In the genomic region with DNA sequence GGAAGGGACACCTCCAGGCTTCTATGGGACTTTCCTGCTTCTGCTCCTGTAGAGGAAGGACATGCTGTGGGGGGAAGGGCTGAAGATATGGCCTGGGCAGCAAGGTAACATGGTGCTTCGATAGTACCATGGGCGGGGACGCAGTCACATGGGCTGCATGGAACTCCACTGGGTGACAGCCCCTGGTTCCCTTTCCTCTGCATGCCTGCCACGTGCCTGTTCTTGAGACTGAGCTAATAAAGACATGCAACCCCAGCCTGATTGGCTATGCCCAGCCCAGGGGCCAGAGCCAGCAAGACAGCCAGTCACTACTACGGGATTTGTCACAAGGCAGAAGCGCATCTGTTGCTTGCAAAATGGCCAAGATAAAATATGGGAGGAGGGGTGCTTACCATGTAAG, we compare ENCODE assay signal across 16 mouse cellular contexts.
A peak's percentile ranks its signal among the peaks of the same experiment; 100 is the strongest.
DNase-seq lines count a peak whose midpoint lies in the region; ATAC-seq and TF ChIP-seq lines count a peak whose summit lies in the region.
"Had no signal": no experiment of that assay in that cellular context is flagged by ENCODE, and none has a peak within 500 bp of the region (broad histone marks: within the 10 kb centered on the region; RNA-seq: fewer than 3 reads in every experiment).

No protein-coding gene starts in this region.

- no peaks in the 10 kb centered on the region for H3K9me3 ChIP-seq in embryonic facial prominence, embryonic 15.5 days (replicated peaks)
- no peaks in the 10 kb centered on the region for H3K9me3 ChIP-seq in embryonic facial prominence, embryonic 10.5 days
- no peaks in the 10 kb centered on the region for H3K9me3 ChIP-seq in intestine, embryonic 15.5 days
- H3K9me3 ChIP-seq in intestine, postnatal 0 days (ENCODE audit: control insufficient read depth): no peaks in the 10 kb centered on the region
- no peaks in the 10 kb centered on the region for H3K9me3 ChIP-seq in intestine, embryonic 16.5 days (ENCODE audit: control insufficient read depth, low read length)
- no peaks in the 10 kb centered on the region for H3K9me3 ChIP-seq in liver, postnatal 0 days (ENCODE audit: low read length)
- no peaks in the 10 kb centered on the region for H3K9me3 ChIP-seq in forebrain, embryonic 14.5 days (replicated peaks; ENCODE audit: control insufficient read depth, low read length)
- H3K9me3 ChIP-seq: limb, embryonic 10.5 days; neural tube, embryonic 15.5 days had no signal

- H3K27ac ChIP-seq in embryonic facial prominence, embryonic 15.5 days (replicated peaks): no peak overlapping the region
- no peak overlapping the region for H3K27ac ChIP-seq in embryonic facial prominence, embryonic 10.5 days (replicated peaks)
- no peak overlapping the region for H3K27ac ChIP-seq in intestine, embryonic 15.5 days
- no peak overlapping the region for H3K27ac ChIP-seq in intestine, postnatal 0 days (ENCODE audit: low read depth, low read length)
- no peak overlapping the region for H3K27ac ChIP-seq in intestine, embryonic 16.5 days (ENCODE audit: low read length)
- H3K27ac ChIP-seq in liver, postnatal 0 days (ENCODE audit: low read depth): no peak overlapping the region
- no peak overlapping the region for H3K27ac ChIP-seq in forebrain, embryonic 14.5 days (ENCODE audit: low read depth, low read length)
- H3K27ac ChIP-seq: layer of hippocampus, adult 2 months; limb, embryonic 10.5 days; neural tube, embryonic 15.5 days had no signal

- intact Hi-C loops in gastrocnemius, postnatal 36 days (cut with DNase I): no loop called here

- H3K9ac ChIP-seq in embryonic facial prominence, embryonic 15.5 days: no peak overlapping the region
- no peak overlapping the region for H3K9ac ChIP-seq in intestine, embryonic 15.5 days
- no peak overlapping the region for H3K9ac ChIP-seq in intestine, postnatal 0 days (ENCODE audit: low read depth, low read length)
- no peak overlapping the region for H3K9ac ChIP-seq in intestine, embryonic 16.5 days (ENCODE audit: low read depth, low read length)
- no peak overlapping the region for H3K9ac ChIP-seq in liver, postnatal 0 days (replicated peaks)
- H3K9ac ChIP-seq in forebrain, embryonic 14.5 days (ENCODE audit: low read length): no peak overlapping the region
- H3K9ac ChIP-seq: lung, embryonic 14.5 days; neural tube, embryonic 15.5 days had no signal

- peaks cover 5% of the 10 kb centered on the region; the same call in 1 of the 2 replicates for H3K4me1 ChIP-seq in embryonic facial prominence, embryonic 15.5 days
- no peaks in the 10 kb centered on the region for H3K4me1 ChIP-seq in embryonic facial prominence, embryonic 10.5 days
- no peaks in the 10 kb centered on the region for H3K4me1 ChIP-seq in intestine, embryonic 15.5 days (replicated peaks)
- H3K4me1 ChIP-seq in intestine, postnatal 0 days (replicated peaks; ENCODE audit: control insufficient read depth, insufficient read depth, low read length): no peaks in the 10 kb centered on the region
- H3K4me1 ChIP-seq in intestine, embryonic 16.5 days (ENCODE audit: control insufficient read depth, insufficient read depth, low read length): no peaks in the 10 kb centered on the region
- no peaks in the 10 kb centered on the region for H3K4me1 ChIP-seq in liver, postnatal 0 days (ENCODE audit: insufficient read depth)
- H3K4me1 ChIP-seq in forebrain, embryonic 14.5 days (ENCODE audit: control insufficient read depth, insufficient read depth, low read length): 0 out of 2 replicates have a peak, but pooled peaks cover 5% of the 10 kb centered on the region
- H3K4me1 ChIP-seq: limb, embryonic 10.5 days had no signal

- H3K4me3 ChIP-seq in embryonic facial prominence, embryonic 15.5 days (replicated peaks): no peak overlapping the region
- H3K4me3 ChIP-seq in embryonic facial prominence, embryonic 10.5 days: no peak overlapping the region
- no peak overlapping the region for H3K4me3 ChIP-seq in intestine, embryonic 15.5 days (replicated peaks)
- no peak overlapping the region for H3K4me3 ChIP-seq in intestine, postnatal 0 days (ENCODE audit: low read depth, low read length)
- H3K4me3 ChIP-seq in intestine, embryonic 16.5 days (ENCODE audit: low read length): no peak overlapping the region
- no peak overlapping the region for H3K4me3 ChIP-seq in liver, postnatal 0 days (ENCODE audit: low read depth, low read length)
- no peak overlapping the region for H3K4me3 ChIP-seq in forebrain, embryonic 14.5 days (ENCODE audit: low read depth, low read length)
- H3K4me3 ChIP-seq: layer of hippocampus, adult 2 months; limb, embryonic 10.5 days; neural tube, embryonic 15.5 days had no signal

- no peak overlapping the region for H3K4me2 ChIP-seq in embryonic facial prominence, embryonic 15.5 days (replicated peaks)
- no peak overlapping the region for H3K4me2 ChIP-seq in intestine, embryonic 15.5 days (replicated peaks)
- no peak overlapping the region for H3K4me2 ChIP-seq in intestine, postnatal 0 days (replicated peaks; ENCODE audit: low read depth)
- H3K4me2 ChIP-seq in intestine, embryonic 16.5 days (ENCODE audit: low read depth, low read length): no peak overlapping the region
- no peak overlapping the region for H3K4me2 ChIP-seq in liver, postnatal 0 days (ENCODE audit: low read depth, low read length)
- H3K4me2 ChIP-seq in forebrain, embryonic 14.5 days (ENCODE audit: low read length): no peak overlapping the region
- H3K4me2 ChIP-seq: lung, embryonic 14.5 days; midbrain, embryonic 11.5 days; neural tube, embryonic 15.5 days had no signal

- no peaks in the 10 kb centered on the region for H3K36me3 ChIP-seq in embryonic facial prominence, embryonic 15.5 days
- no peaks in the 10 kb centered on the region for H3K36me3 ChIP-seq in embryonic facial prominence, embryonic 10.5 days (replicated peaks)
- no peaks in the 10 kb centered on the region for H3K36me3 ChIP-seq in intestine, embryonic 15.5 days
- no peaks in the 10 kb centered on the region for H3K36me3 ChIP-seq in intestine, postnatal 0 days (ENCODE audit: control insufficient read depth, insufficient read depth)
- no peaks in the 10 kb centered on the region for H3K36me3 ChIP-seq in intestine, embryonic 16.5 days (ENCODE audit: control insufficient read depth, insufficient read depth, low read length)
- no peaks in the 10 kb centered on the region for H3K36me3 ChIP-seq in liver, postnatal 0 days (replicated peaks; ENCODE audit: insufficient read depth, low read length)
- H3K36me3 ChIP-seq in forebrain, embryonic 14.5 days (ENCODE audit: control insufficient read depth, insufficient read depth, low read length): 0 out of 2 replicates have a peak, but pooled peaks cover 5% of the 10 kb centered on the region

- no peaks in the 10 kb centered on the region for H3K27me3 ChIP-seq in embryonic facial prominence, embryonic 15.5 days
- H3K27me3 ChIP-seq in embryonic facial prominence, embryonic 10.5 days (replicated peaks; ENCODE audit: low read depth, poor library complexity, severe bottlenecking): no peaks in the 10 kb centered on the region
- H3K27me3 ChIP-seq in intestine, embryonic 15.5 days (replicated peaks): no peaks in the 10 kb centered on the region
- no peaks in the 10 kb centered on the region for H3K27me3 ChIP-seq in intestine, postnatal 0 days (replicated peaks; ENCODE audit: control insufficient read depth, insufficient read depth, low read length)
- no peaks in the 10 kb centered on the region for H3K27me3 ChIP-seq in intestine, embryonic 16.5 days (replicated peaks; ENCODE audit: control insufficient read depth, insufficient read depth, low read length)
- H3K27me3 ChIP-seq in liver, postnatal 0 days (ENCODE audit: insufficient read depth, low read length): no peaks in the 10 kb centered on the region
- H3K27me3 ChIP-seq in forebrain, embryonic 14.5 days (replicated peaks; ENCODE audit: control insufficient read depth, insufficient read depth, low read length): no peaks in the 10 kb centered on the region
- H3K27me3 ChIP-seq: neural tube, embryonic 15.5 days had no signal

- peak; percentile 60; the same call in 1 of the 2 replicates for ATAC-seq in embryonic facial prominence, embryonic 15.5 days (ENCODE audit: insufficient number of reproducible peaks, low FRiP score, low TSS enrichment, low read depth)
- ATAC-seq in intestine, embryonic 15.5 days: peak; percentile 47; the same call in 1 of the 2 replicates
- ATAC-seq in intestine, postnatal 0 days: no peak
- ATAC-seq in intestine, embryonic 16.5 days: peak; percentile 48; the same call in 1 of the 2 replicates
- peak; percentile 50; the same call in 1 of the 2 replicates for ATAC-seq in liver, postnatal 0 days
- ATAC-seq in forebrain, embryonic 14.5 days: no peak

- WGBS in embryonic facial prominence, embryonic 15.5 days: 70% methylated on average over 6 of the region's 6 CpGs
- WGBS in embryonic facial prominence, embryonic 10.5 days: 85% methylated on average over 6 of the region's 6 CpGs
- 72% methylated on average over 6 of the region's 6 CpGs for WGBS in intestine, embryonic 15.5 days
- WGBS in intestine, postnatal 0 days: 59% methylated on average over 6 of the region's 6 CpGs
- 74% methylated on average over 6 of the region's 6 CpGs for WGBS in intestine, embryonic 16.5 days
- WGBS in liver, postnatal 0 days (ENCODE audit: insufficient replicate concordance): 53% methylated on average over 6 of the region's 6 CpGs
- WGBS in forebrain, embryonic 14.5 days: 80% methylated on average over 6 of the region's 6 CpGs

- TF ChIP-seq CTCF in intestine, postnatal 0 days (IDR thresholded peaks at IDR 0.05; ENCODE audit: low read depth): no peak
- TF ChIP-seq CTCF in liver, postnatal 0 days (IDR thresholded peaks at IDR 0.05; ENCODE audit: low read depth): no peak

- no peak for DNase-seq in embryonic facial prominence, embryonic 10.5 days (ENCODE audit: low spot score)
- peak; percentile 16 for DNase-seq in liver, postnatal 0 days
- DNase-seq in gastrocnemius, postnatal 36 days: no peak
- DNase-seq in forebrain, embryonic 14.5 days (ENCODE audit: low spot score): no peak
- DNase-seq: gastrocnemius, postnatal 10 days; kidney, postnatal 10 days; lung, embryonic 14.5 days; right cerebral cortex, postnatal 4 days had no signal

- TF ChIP-seq EP300 in liver, postnatal 0 days (IDR thresholded peaks at IDR 0.05; ENCODE audit: low read depth): no peak

Comparison
In these comparisons a context has a peak if more than half of its experiments do, and no peak if none do; other contexts are left out.
1. ATAC-seq: peak in embryonic facial prominence, embryonic 15.5 days (single experiment), intestine, embryonic 15.5 days (single experiment), intestine, embryonic 16.5 days (single experiment) and liver, postnatal 0 days (single experiment); none in intestine, postnatal 0 days (single experiment) and forebrain, embryonic 14.5 days (single experiment).